Mouse (Mus musculus) layer of hippocampus, adult 11-12 months (tissue): ENCODE measurements around the gene Itgb4.
"Not testable (repeated sequence)": the region's sequence is repeated elsewhere in the genome, so short reads cannot be mapped to it uniquely, and the experiment has no call there.

Experiments
- DNase-seq: peaks from one replicate; pipeline ENCODE4 v3.0.0; 2022; ENCODE audit warnings: low spot score

Itgb4 gene

DNA sequence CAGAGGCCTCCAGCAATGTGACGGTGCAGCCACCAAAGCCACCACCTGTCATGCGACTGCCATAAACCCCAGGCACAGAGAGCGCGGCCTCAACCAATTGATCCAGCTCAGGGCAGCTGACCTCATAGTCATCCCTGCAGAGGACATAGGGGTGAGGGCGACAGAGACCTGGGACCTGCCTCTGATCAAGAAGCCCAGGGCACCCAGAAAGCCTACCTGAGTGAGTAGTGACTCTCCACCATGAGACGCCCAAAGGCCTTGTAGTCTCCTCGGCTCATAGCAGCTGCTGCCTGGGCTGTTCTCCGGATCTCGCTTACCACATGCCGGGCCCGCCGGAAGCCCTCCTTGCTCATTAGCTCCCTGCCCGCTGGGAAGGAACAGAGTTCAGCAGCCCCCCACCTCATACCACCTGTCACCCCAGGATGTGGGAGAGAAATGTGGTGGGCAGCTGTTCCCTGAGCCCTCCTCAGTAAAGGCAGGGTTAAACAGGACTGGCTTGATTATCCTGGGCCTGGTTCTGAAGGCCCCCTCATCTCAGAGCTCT is 34.4 kb downstream of the Itgb4 start:
- DNase-seq = no peak

- no peak for DNase-seq
These were observed 35.2 kb downstream of the Itgb4 start for GRCm38 (mm10) chr11:116009661-116010060.

DNA sequence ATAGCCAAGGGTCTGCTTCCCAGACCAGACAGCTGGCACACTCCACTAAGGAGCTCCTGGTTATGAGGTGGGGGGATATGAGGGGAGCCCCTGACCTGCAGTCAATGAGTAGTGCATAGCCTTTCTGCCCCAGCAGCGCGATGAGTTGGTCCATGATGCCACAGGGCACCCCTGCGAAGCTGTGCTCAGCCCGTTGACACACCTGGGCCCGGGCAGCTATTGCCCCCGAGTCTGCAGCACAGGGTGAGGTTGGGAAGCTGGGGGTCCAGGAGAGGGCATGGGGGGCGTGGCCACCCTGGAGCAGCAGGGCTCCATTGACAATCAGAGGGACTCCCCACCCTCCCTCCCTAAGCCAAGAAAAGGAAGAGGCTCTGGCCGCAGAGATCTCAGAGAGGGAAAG is 35.6 kb downstream of the Itgb4 start:
- no peak for DNase-seq

DNA sequence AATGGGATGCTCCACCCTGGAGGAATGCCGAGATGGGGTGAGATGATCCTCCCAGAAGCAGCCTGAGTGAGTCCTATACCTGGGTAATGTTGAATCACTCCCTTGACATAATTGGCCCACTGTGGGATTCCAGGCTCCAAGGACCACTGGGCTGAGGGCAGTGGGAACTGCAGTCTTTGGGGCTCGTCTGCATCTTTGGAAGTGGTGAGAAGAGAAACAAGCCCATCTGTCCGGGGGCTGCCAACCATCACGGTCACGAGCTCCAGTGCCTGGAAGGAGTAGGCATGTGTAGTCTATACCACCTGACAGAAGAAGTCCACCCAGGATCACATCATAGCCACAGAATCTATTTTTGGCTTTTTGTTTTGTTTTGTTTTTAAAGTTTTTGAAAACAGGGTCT is 36.4 kb downstream of the Itgb4 start:
- no peak for DNase-seq

DNA sequence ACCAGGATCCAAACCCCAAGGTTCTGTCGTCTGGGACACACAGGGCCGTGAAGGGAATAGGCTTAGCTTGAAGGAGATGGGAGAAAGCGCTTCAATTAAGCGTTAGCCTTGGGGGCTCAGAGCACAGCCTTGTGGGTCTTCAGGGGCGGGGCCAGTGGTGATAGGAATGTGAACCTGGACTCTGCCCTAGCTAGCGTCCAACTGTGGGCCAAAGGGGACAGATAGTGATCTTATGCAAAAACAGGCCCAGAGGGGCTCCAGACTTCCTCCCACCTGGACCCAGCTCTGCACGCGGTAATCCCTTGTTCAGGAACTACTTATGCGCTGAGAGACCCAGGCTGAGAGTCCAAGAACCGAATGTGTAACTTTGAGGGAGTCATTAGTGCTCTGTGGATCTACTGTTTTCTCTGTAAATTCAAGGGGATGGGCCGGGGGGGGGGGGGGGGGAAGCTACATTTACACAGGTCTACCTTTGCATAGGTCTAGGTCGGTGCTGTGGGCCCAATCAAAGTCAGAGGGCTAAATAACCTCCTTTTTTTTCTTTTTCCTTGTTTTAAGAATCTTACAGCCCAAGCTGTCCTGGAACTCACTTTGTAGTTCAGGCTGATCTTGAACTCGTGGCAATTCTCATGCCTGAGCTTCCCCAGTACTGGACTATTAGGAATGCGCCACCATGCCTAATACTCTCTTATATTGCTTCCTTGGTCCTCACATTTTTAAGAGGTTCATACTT is 37.2 kb downstream of the Itgb4 start:
- DNase-seq = no peak

DNA sequence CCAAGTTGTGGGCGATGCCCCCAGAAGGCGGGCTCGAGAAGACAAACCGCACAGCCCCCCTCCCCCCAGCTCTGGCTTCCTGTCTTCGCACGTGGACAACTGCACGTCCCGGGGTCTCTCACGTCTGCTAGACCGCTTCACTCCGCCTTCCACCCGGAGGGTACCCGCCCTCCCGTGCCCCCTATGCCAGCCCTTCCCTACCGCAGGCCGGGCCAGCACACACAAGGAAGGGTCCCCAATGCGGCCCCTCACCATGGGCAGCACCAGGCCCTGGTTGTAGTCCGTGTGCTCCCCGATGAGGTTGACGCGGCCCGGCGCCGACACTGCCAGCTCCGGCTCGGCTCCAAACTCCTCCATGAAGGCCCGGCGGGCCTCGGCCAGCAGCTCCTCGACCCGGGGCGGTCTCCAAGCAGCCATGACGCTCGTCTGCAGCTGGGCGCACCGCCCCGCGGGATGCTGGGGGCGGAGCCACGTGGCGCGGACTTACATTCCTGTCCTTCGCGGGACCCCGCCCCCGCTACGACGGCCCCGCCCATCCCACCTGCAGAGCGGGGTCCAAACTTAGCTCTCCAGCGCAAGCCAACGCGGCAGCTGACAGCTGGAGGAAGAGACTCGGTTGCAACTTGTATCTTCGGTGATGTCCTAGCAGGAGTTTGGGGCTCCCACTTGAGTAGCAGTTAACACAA is 37.9 kb downstream of the Itgb4 start, which contains the start of gene Galk1:
TSS of gene Galk1 (minus strand) at position 458 of the 686 bp plus-strand sequence.
- peak; percentile 86 for DNase-seq

- no peak for DNase-seq
These were observed 40.3 kb downstream of the Itgb4 start for GRCm38 (mm10) chr11:116014821-116015220.

GRCm38 (mm10) chr11:116018106-116018505 is 43.6 kb downstream of the Itgb4 start:
- no peak for DNase-seq

- DNase-seq = not testable (repeated sequence)
These were observed 44.4 kb downstream of the Itgb4 start for GRCm38 (mm10) chr11:116018867-116019266.

DNA sequence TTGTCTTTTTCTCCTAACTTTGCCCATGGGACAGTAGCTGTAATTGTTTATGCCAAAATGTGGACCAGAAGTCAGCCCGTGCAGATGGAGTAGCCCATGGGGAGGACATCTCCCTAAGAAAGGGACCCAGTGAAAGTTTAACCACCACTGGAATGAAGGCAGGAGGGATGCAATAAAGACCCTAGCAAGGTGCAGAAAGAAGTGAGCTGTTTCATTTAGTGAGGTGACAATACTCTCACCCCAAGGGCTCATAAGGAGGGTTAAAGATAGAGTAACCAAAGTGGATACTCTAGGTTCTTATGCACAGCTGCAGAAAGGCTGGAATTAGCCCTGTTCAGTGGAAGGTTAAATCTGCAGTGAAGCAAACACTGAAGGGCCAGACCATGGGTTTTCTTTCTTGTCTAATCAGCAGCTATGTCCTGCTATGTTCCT is 44.9 kb downstream of the Itgb4 start:
- DNase-seq = no peak

DNA sequence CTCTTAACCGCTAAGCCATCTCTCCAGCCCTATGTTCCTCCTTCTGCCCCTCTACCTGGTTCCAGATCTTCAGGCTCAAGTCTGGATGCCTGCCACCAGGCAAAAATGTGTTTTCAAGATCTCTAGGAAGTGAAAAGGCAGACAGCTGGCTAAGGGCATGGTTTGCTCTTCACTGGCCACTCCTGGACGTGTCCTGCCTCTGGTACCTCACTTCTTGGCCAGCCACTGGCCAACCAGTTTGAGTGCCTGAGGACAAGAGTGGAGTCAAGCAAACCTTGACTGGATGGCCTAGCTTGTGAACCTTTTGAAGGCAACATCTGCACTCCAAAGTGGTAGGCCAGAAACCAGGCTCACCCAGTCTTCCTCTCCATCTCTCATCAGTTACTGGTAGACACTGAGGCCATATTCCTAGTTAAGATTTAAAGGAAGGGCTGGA is 45.5 kb downstream of the Itgb4 start:
- no peak for DNase-seq

DNA sequence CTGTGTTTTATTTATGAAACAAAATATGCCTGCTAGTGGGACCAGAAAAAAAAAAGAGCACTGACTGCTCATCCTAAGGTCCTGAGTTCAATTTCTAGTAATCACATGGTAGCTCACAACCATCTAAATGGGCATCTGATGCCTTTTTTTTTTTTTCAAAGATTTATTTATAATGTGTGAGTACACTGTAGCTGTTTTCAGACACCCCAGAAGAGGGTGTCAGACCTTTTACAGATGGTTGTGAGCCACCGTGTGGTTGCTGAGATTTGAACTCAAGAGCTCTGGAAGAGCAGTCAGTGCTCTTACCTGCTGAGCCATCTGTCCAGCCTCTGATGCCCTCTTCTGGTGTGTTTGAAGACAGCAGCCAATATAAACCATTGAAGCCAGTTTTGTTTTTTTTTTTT is 46.0 kb downstream of the Itgb4 start:
- no peak for DNase-seq

DNA sequence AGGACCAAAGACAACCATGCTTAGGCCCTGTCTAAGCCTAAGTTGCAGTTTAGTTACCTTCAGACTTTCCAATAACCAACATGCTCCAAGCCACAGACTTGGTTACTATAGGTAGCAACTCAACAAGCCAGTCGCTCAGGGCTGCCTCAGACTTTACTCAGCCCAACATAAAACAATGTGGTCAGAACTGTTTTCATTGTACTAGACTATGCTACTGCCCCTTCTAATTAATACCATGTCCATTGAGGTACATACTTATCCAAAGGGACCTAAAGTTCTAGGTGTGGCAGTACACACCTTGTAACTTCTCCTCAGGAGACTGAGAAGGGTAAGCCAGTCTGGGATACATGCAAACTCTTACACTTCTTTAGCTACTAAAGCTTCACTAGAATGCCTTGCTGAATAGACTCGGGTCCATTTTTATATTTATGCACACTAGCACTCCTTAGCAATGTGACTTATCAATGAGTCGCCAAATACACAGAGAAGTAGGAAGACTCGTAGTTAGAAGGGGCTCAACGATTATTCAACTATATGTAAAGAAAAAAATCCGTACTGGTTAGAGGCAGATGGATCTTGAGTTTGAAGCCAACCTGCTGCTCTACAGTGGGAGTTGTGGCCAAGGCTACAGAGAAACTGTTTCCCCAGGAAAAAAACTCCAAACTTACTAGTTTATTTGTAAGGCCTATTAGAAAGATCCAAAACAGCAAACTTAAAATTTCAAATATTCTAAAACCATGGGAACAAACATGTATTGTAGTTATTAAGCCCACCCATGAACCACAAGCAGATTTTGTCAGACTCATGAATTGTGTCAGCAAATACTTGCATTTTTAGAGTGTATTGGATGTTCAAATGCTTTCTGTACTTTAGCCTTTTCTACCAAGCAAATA is 47.1 kb downstream of the Itgb4 start:
- DNase-seq = no peak

DNA sequence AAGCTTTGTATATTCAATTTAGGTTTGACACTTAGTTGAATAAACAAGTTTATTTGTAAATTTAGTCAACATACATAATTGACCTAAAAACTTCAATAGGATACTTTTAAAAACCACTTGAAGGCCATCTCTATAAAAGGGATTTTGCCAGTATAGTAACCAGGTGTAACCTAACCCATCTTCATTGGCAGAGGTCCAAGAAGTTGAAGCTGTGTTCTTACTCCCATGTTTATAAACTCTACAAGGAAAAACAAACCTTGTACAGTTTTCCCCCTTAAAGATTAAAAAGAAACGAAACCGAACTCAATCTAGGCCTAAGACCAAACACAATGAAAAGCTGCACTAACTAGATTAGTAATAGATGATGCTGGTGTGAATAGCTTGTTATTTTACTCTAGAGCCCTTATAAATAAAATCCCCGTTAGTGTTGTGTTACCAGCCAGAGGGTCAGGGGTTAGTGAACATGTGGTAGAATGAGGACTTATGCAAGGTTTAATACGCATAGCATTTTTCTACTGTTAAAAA is 47.8 kb downstream of the Itgb4 start:
- DNase-seq = no peak

DNA sequence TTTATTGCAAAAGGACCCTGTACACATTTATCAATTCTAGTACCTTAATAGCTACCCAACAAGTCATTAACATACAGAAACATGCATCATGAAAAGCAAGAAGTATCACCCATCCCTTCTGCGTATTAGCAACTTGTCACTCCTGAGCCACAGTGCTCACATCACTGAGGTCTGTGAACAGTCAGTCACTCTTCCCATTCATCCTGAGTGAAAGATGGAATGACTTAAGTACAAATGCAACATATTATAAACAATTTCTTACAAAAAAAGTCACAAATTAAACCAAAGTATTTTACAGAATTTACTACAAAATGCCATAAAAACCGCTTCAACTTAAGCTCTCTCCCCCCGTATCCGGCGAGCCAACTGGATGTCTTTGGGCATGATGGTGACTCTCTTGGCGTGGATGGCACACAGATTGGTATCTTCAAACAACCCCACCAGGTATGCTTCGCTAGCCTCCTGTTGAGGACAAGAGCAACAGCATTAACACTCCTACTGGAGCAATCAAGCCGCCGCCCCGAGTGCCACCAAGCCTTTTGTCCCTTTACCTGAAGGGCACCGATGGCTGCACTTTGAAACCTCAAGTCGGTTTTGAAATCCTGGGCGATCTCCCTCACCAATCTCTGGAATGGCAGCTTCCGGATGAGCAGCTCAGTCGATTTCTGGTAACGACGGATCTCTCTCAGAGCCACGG is 48.7 kb downstream of the Itgb4 start:
- DNase-seq = not testable (repeated sequence)

GRCm38 (mm10) chr11:116023771-116024355 is 49.4 kb downstream of the Itgb4 start:
- peak; percentile 78 for DNase-seq

- peak; percentile 98 for DNase-seq
These were observed 49.9 kb downstream of the Itgb4 start for GRCm38 (mm10) chr11:116024356-116024808.

DNA sequence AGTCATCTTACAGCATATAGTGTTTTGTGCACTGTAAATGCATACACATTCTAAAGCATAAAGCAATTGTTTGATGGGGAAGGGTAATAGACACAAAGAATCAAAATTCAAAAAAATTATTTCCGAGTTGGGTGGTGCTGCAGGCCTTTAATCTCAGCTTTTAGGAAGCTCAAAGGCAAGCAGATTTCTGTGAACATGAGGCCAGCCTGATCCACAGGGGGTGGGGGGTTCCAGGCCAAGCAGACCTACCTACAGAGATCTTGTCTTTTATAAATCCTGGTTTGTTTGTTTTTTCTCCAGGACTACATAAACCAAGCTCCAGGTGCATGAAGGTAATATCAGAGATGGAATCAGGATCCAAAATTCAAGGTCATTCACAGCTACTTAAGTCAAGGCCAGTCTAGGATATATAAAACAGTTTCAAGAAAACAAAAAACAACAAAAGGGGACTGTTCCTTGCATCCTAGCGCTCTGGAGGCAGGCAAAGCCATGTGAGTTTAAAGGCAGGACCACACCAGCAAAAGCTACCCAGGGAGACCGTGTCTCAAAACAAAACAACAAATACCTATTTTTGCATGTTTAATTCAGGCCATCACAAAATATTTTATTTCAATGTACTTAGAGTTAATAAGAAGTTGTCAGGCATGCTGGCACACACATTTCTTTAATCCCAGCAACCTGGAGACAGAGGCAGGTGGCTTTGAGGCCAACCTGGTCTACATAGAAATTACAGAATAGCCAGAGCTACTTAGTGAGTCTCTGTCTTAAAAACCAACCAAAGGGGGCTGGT is 50.7 kb downstream of the Itgb4 start:
- no peak for DNase-seq

DNA sequence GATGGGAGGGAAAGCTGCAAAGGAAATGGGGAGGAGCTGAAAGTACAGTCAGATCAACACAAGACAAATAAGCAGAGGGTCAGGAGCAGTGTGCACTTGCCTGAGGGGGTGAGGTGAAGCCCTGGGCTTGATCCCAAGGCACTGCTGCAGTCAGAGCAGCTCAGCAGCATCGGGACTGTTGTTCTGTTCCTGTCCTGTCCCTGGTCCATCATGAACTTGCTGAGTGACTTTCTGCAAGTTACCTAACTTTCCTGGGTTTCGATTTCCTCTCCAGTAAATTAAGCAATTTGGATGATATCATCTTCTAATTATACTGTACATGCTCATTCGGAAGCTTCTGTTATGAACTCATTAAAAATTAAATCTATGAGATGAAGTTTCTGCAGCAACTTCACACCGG is 53.2 kb downstream of the Itgb4 start, which contains the start of gene H3f3b:
TSS of gene H3f3b (minus strand) at position 207 of the 400 bp plus-strand sequence.
- DNase-seq = no peak
